Mouse (Mus musculus): Measurements from ENCODE around the gene Tial1. TPM values are rescaled to one million over a fixed set of nuclear protein-coding genes. Genes with fewer than 3 reads are reported as not detected.

Gene Tial1
- polyA plus RNA-seq, 1 experiment from 2014 or later: 10.2 TPM

DNA sequence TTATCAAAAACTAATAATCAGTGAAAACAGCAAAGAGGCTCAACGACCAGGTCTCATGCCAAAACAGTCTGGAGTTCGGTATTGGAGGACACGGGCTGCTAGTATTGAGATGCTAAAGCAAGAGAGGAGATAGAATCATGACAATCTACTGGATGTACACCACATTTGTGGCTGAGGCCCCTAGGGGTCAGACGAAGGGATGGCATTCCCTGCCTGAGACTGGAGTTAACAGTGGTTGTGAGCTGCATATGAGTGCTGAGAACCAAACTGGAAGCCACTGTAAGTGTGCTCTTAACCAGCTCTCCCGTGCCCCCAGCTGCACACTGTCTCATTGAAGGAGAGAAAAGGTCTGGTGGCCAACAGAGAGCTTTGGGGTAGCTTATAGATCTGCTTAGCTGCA, 889 bp upstream of the Tial1 start:
- ATAC-seq: no peak
- no peak for DNase-seq
- TF ChIP-seq CTCF (IDR thresholded peaks at IDR 0.05; ENCODE audit: low read depth) (peak; percentile 25; the same call in 1 of the 2 replicates), EP300 (IDR thresholded peaks at IDR 0.05; ENCODE audit: low read depth) (no peak)
- Histone ChIP-seq H3K4me1 (ENCODE audit: insufficient read depth) (peaks cover 19% of the 10 kb centered on the region), H3K9ac (replicated peaks) (peak overlapping the region; percentile 90; the same call in 1 of the 2 replicates), H3K36me3 (replicated peaks; ENCODE audit: insufficient read depth, low read length) (no peaks in the 10 kb centered on the region), H3K27ac (ENCODE audit: low read depth) (no peak overlapping the region), H3K4me3 (ENCODE audit: low read depth, low read length) (peak overlapping the region; percentile 92; the same call in 1 of the 2 replicates), H3K9me3 (ENCODE audit: low read length) (no peaks in the 10 kb centered on the region), H3K27me3 (ENCODE audit: insufficient read depth, low read length) (no peaks in the 10 kb centered on the region), H3K4me2 (ENCODE audit: low read depth, low read length) (peak overlapping the region; percentile 96)
- WGBS (ENCODE audit: insufficient replicate concordance): 61% methylated on average over 5 of the region's 5 CpGs

DNA sequence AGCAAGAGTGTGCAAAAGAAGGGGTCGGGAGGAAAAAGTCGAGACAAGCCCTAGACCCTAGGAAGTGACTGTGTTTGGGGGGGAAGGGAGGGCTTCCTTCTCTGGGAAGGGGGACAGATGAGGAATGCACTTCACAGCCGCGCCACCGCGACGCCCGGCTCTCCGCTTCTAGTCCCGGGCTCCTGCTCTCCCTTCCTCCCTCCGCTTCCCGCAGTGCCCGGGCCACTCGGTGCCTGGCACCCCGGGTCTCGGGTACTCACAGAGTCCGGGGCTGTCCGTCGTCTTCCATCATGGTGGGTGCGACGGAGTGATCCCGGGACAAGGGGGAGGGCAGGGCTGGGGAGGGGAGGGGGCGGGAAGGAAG, 670 bp downstream of the Tial1 start:
- TF ChIP-seq CTCF (IDR thresholded peaks at IDR 0.05; ENCODE audit: low read depth) (no peak), EP300 (IDR thresholded peaks at IDR 0.05; ENCODE audit: low read depth) (no peak)
- Histone ChIP-seq H3K4me1 (ENCODE audit: insufficient read depth) (peaks cover 20% of the 10 kb centered on the region), H3K4me3 (ENCODE audit: low read depth, low read length) (peak overlapping the region; percentile 92), H3K4me2 (ENCODE audit: low read depth, low read length) (peak overlapping the region; percentile 96), H3K27me3 (ENCODE audit: insufficient read depth, low read length) (no peaks in the 10 kb centered on the region), H3K9me3 (ENCODE audit: low read length) (no peaks in the 10 kb centered on the region), H3K36me3 (replicated peaks; ENCODE audit: insufficient read depth, low read length) (no peaks in the 10 kb centered on the region), H3K9ac (replicated peaks) (peak overlapping the region; percentile 90), H3K27ac (ENCODE audit: low read depth) (peak overlapping the region; percentile 92)
- WGBS (ENCODE audit: insufficient replicate concordance): 0% methylated on average over 20 of the region's 23 CpGs
- DNase-seq (no peak), ATAC-seq (peak; percentile 3; the same call in 1 of the 2 replicates)

DNA sequence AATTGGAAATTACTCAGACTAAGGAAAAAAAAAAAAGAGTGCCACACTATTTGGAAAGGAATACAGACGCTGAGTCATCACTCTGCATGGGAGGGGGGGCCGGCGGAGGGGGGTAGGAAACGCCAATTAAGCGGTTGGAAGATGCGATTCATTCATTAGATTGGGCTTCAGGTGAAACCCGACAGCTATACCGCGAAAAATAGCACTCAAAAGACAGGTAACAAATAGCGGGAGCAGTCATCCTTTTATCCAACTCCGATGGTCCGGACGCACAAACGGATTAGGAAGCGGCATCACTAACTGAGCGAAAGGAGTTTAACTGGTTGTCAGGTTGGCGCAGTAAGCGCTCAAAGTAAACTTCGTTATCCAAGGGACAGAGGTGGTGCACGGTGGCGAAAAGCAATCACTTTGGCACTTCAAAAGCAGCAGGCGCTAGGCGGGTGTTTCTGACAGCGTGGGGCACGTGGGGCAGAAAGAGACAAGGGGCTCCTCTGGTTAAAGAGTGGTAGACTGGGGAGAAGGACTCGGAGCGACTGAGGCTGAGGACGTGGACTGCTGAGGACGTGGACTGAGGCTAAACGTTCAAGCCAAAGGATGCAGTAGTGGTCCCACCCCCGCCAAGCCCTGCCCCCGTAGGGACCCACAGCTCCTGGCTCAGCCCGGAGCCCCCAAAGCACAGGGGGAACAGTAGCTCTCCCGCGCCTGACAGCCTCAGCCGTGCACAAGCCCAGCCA, 1.2 kb downstream of the Tial1 start:
- Histone ChIP-seq H3K4me2 (ENCODE audit: low read depth, low read length) (peak overlapping the region; percentile 96), H3K27ac (ENCODE audit: low read depth) (peak overlapping the region; percentile 92), H3K9me3 (ENCODE audit: low read length) (no peaks in the 10 kb centered on the region), H3K36me3 (replicated peaks; ENCODE audit: insufficient read depth, low read length) (no peaks in the 10 kb centered on the region), H3K4me1 (ENCODE audit: insufficient read depth) (peaks cover 20% of the 10 kb centered on the region), H3K4me3 (ENCODE audit: low read depth, low read length) (peak overlapping the region; percentile 92), H3K9ac (replicated peaks) (peak overlapping the region; percentile 90), H3K27me3 (ENCODE audit: insufficient read depth, low read length) (no peaks in the 10 kb centered on the region)
- ATAC-seq: no peak
- under 1% methylated on average over 36 of the region's 36 CpGs for whole genome bisulfite sequencing (ENCODE audit: insufficient replicate concordance)
- DNase-seq: peak; percentile 62
- TF ChIP-seq CTCF (IDR thresholded peaks at IDR 0.05; ENCODE audit: low read depth): no peak
- TF ChIP-seq EP300 (IDR thresholded peaks at IDR 0.05; ENCODE audit: low read depth): peak; percentile 9; the same call in 1 of the 2 replicates

DNA sequence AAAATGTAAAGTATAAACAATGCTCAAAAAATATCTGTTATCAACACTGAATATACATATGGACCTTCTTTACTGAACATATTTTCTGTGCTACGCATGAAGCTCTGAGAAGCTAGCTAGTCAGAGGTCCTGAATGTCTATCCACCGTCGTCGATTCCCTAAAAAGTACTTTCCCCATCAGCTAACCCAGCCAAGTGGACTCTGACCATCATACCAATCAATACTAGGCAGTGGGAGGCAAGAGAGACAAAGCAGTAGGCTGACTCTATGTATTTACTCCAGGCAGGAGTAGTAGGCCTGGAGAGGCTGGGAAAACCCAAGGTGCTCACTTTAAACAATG, 1.8 kb downstream of the Tial1 start:
- Histone ChIP-seq H3K4me2 (ENCODE audit: low read depth, low read length) (peak overlapping the region; percentile 96), H3K27ac (ENCODE audit: low read depth) (peak overlapping the region; percentile 92), H3K9ac (replicated peaks) (peak overlapping the region; percentile 90), H3K9me3 (ENCODE audit: low read length) (no peaks in the 10 kb centered on the region), H3K4me1 (ENCODE audit: insufficient read depth) (peaks cover 20% of the 10 kb centered on the region), H3K27me3 (ENCODE audit: insufficient read depth, low read length) (no peaks in the 10 kb centered on the region), H3K36me3 (replicated peaks; ENCODE audit: insufficient read depth, low read length) (peaks cover under 1% of the 10 kb centered on the region; the same call in 1 of the 2 replicates), H3K4me3 (ENCODE audit: low read depth, low read length) (peak overlapping the region; percentile 92)
- 11% methylated on average over 4 of the region's 4 CpGs for whole genome bisulfite sequencing (ENCODE audit: insufficient replicate concordance)
- ATAC-seq (0 out of 2 replicates have a peak, but pooled peaks have one; percentile 4), DNase-seq (peak; percentile 63)
- no peak for TF ChIP-seq CTCF (IDR thresholded peaks at IDR 0.05; ENCODE audit: low read depth)
- 0 out of 2 replicates have a peak, but pooled peaks have one; percentile 8 for TF ChIP-seq EP300 (IDR thresholded peaks at IDR 0.05; ENCODE audit: low read depth)

- Histone ChIP-seq H3K27me3 (ENCODE audit: insufficient read depth, low read length) (no peaks in the 10 kb centered on the region), H3K9me3 (ENCODE audit: low read length) (no peaks in the 10 kb centered on the region), H3K4me1 (ENCODE audit: insufficient read depth) (peaks cover 20% of the 10 kb centered on the region), H3K36me3 (replicated peaks; ENCODE audit: insufficient read depth, low read length) (peaks cover 16% of the 10 kb centered on the region), H3K9ac (replicated peaks) (no peak overlapping the region), H3K4me2 (ENCODE audit: low read depth, low read length) (no peak overlapping the region), H3K27ac (ENCODE audit: low read depth) (no peak overlapping the region), H3K4me3 (ENCODE audit: low read depth, low read length) (no peak overlapping the region)
- ATAC-seq (no peak), DNase-seq (no peak)
- TF ChIP-seq CTCF (IDR thresholded peaks at IDR 0.05; ENCODE audit: low read depth): no peak
Observed at GRCm38 (mm10) chr7:128458011-128458410, 3.5 kb downstream of the Tial1 start.

GRCm38 (mm10) chr7:128452731-128453130, 8.8 kb downstream of the Tial1 start:
- Histone ChIP-seq H3K4me2 (ENCODE audit: low read depth, low read length) (no peak overlapping the region), H3K4me1 (ENCODE audit: insufficient read depth) (peaks cover 5% of the 10 kb centered on the region; the same call in 1 of the 2 replicates), H3K27me3 (ENCODE audit: insufficient read depth, low read length) (no peaks in the 10 kb centered on the region), H3K4me3 (ENCODE audit: low read depth, low read length) (no peak overlapping the region), H3K9ac (replicated peaks) (no peak overlapping the region), H3K9me3 (ENCODE audit: low read length) (no peaks in the 10 kb centered on the region), H3K36me3 (replicated peaks; ENCODE audit: insufficient read depth, low read length) (peaks cover 63% of the 10 kb centered on the region), H3K27ac (ENCODE audit: low read depth) (no peak overlapping the region)
- WGBS (ENCODE audit: insufficient replicate concordance): 93% methylated on average over 1 of the region's 1 CpGs
- TF ChIP-seq CTCF (IDR thresholded peaks at IDR 0.05; ENCODE audit: low read depth) (no peak), EP300 (IDR thresholded peaks at IDR 0.05; ENCODE audit: low read depth) (no peak)
- DNase-seq (no peak), ATAC-seq (no peak)
